Mouse (Mus musculus) heart, embryonic 14.5 days (tissue): ENCODE data around the gene Gphn. TPM values are rescaled to one million over a fixed set of nuclear protein-coding genes. Genes with fewer than 3 reads are reported as not detected.
"Not testable (repeated sequence)": the region's sequence is repeated elsewhere in the genome, so short reads cannot be mapped to it uniquely, and the experiment has no call there.

Experiments used
- ATAC-seq: fragments of 200-750 bp; cut with Nextera tagmentation; 2 replicates; pipeline ENCODE4 v1.8.0; 2017; ENCODE audit warnings: low read depth, moderate TSS enrichment; ENCODE audit not compliant: insufficient number of reproducible peaks, insufficient read depth, low FRiP score
- H3K27ac ChIP-seq, 2 experiments: fragments of 200-500 bp in 1 of 2; fragments of 300-500 bp in 1 of 2; sonication (generic) in 1 of 2; replicated peaks in 1 of 2; 2 replicates each; pipeline ENCODE4 v1.5.1; 2012 to 2014; ENCODE audit warnings: low read depth in 2 of 2, low read length in 2 of 2, control low read depth in 1 of 2, mild to moderate bottlenecking in 1 of 2, mixed read lengths in 1 of 2; ENCODE audit not compliant: control insufficient read depth in 1 of 2, insufficient read depth in 1 of 2
- H3K27me3 ChIP-seq: fragments of 300-500 bp; sonication (generic); 2 replicates; pipeline ENCODE4 v1.6.1; 2014; ENCODE audit warnings: mild to moderate bottlenecking, low read length, control low read depth; ENCODE audit not compliant: control insufficient read depth, insufficient read depth
- H3K36me3 ChIP-seq: fragments of 300-500 bp; sonication (generic); 2 replicates; pipeline ENCODE4 v1.6.1; 2014; ENCODE audit warnings: mild to moderate bottlenecking, control low read depth, low read length, mixed read lengths; ENCODE audit not compliant: control insufficient read depth, insufficient read depth
- H3K4me1 ChIP-seq, 2 experiments: fragments of 200-500 bp in 1 of 2; fragments of 300-500 bp in 1 of 2; sonication (generic) in 1 of 2; 2 replicates each; pipeline ENCODE4 v1.6.1; 2012 to 2014; ENCODE audit warnings: low read length in 2 of 2, control low read depth in 1 of 2, mixed read lengths in 1 of 2; ENCODE audit not compliant: control insufficient read depth in 2 of 2, insufficient read depth in 2 of 2
- H3K4me2 ChIP-seq: fragments of 300-500 bp; sonication (generic); 2 replicates; pipeline ENCODE4 v1.6.1; 2014; ENCODE audit warnings: mild to moderate bottlenecking, low read length
- H3K4me3 ChIP-seq, 2 experiments: fragments of 200-500 bp in 1 of 2; fragments of 300-500 bp in 1 of 2; sonication (generic) in 1 of 2; 2 replicates each; pipeline ENCODE4 v1.5.1; 2012 to 2014; ENCODE audit warnings: low read length in 2 of 2, mild to moderate bottlenecking in 2 of 2, control low read depth in 1 of 2, low read depth in 1 of 2, moderate library complexity in 1 of 2; ENCODE audit not compliant: control insufficient read depth in 1 of 2, insufficient read depth in 1 of 2
- H3K9ac ChIP-seq: fragments of 300-500 bp; sonication (generic); 2 replicates; pipeline ENCODE4 v1.6.1; 2014; ENCODE audit warnings: mild to moderate bottlenecking, low read length
- H3K9me3 ChIP-seq: fragments of 300-500 bp; sonication (generic); 2 replicates; pipeline ENCODE4 v1.6.1; 2016; ENCODE audit warnings: low read length, control low read depth; ENCODE audit not compliant: control insufficient read depth
- WGBS: fragments of 180-500 bp; shearing (Covaris S2); extraction: QIAGEN DNeasy Blood & Tissue Kit; methylation state at CpG from one replicate; pipeline ENCODE4 v1.1.7; 2014; 5-methylcytosine and 5-hydroxymethylcytosine counted together
- polyA plus RNA-seq: library from polyadenylated mRNA; unstranded; fragments of >200 nt; fragmentation: Nextera tagmentation; extraction: Ambion mirVana; gene quantifications from 2 replicates; pipeline ENCODE4 v1.2.1, GENCODE M21; 2014

The Gphn gene
- polyA plus RNA-seq, 1 experiment from 2014 or later: 17.1 TPM

- Histone ChIP-seq H3K9ac (no peak overlapping the region), H3K27me3 (no peaks in the 10 kb centered on the region), H3K4me3 (no peak overlapping the region), H3K4me2 (no peak overlapping the region), H3K36me3 (no peaks in the 10 kb centered on the region), H3K9me3 (no peaks in the 10 kb centered on the region), H3K27ac (no peak overlapping the region), H3K4me1 (no peaks in the 10 kb centered on the region)
- WGBS: 84% methylated on average over 2 of the region's 2 CpGs
- ATAC-seq: no peak
These were observed 130.3 kb downstream of the Gphn start for GRCm38 (mm10) chr12:78356472-78356871.

GRCm38 (mm10) chr12:78389267-78389666 lies 163.1 kb downstream of the Gphn start:
- no peaks in the 10 kb centered on the region for H3K36me3 ChIP-seq
- H3K9ac ChIP-seq: no peak overlapping the region
- no peaks in the 10 kb centered on the region for H3K9me3 ChIP-seq
- H3K27me3 ChIP-seq: no peaks in the 10 kb centered on the region
- no peak for ATAC-seq
- no peak overlapping the region for H3K4me3 ChIP-seq
- no peak overlapping the region for H3K27ac ChIP-seq
- H3K4me1 ChIP-seq: no peaks in the 10 kb centered on the region
- H3K4me2 ChIP-seq: no peak overlapping the region

GRCm38 (mm10) chr12:78395297-78395696 lies 169.1 kb downstream of the Gphn start:
- Histone ChIP-seq H3K27ac (no peak overlapping the region), H3K4me2 (no peak overlapping the region), H3K27me3 (no peaks in the 10 kb centered on the region), H3K4me3 (no peak overlapping the region), H3K9me3 (no peaks in the 10 kb centered on the region), H3K36me3 (no peaks in the 10 kb centered on the region), H3K9ac (no peak overlapping the region), H3K4me1 (no peaks in the 10 kb centered on the region)
- no peak for ATAC-seq
- 91% methylated on average over 1 of the region's 1 CpGs for WGBS

- H3K4me2 ChIP-seq, ATAC-seq, H3K9me3 ChIP-seq, H3K27ac ChIP-seq, H3K9ac ChIP-seq, H3K36me3 ChIP-seq, H3K27me3 ChIP-seq, H3K4me3 ChIP-seq, H3K4me1 ChIP-seq: not testable (repeated sequence)
- WGBS: 62% methylated on average over 7 of the region's 7 CpGs
These were observed 181.3 kb downstream of the Gphn start for GRCm38 (mm10) chr12:78407518-78407917.

- no peak overlapping the region for H3K4me2 ChIP-seq
- H3K9ac ChIP-seq: no peak overlapping the region
- no peak overlapping the region for H3K4me3 ChIP-seq
- 55% methylated on average over 1 of the region's 1 CpGs for WGBS
- no peak for ATAC-seq
- H3K27me3 ChIP-seq: no peaks in the 10 kb centered on the region
- no peaks in the 10 kb centered on the region for H3K4me1 ChIP-seq
- H3K27ac ChIP-seq: no peak overlapping the region
- H3K36me3 ChIP-seq: no peaks in the 10 kb centered on the region
- no peaks in the 10 kb centered on the region for H3K9me3 ChIP-seq
These were observed 296.0 kb downstream of the Gphn start for GRCm38 (mm10) chr12:78522176-78522575.

- H3K4me2 ChIP-seq: no peak overlapping the region
- no peaks in the 10 kb centered on the region for H3K4me1 ChIP-seq
- ATAC-seq: no peak
- H3K4me3 ChIP-seq: no peak overlapping the region
- 87% methylated on average over 5 of the region's 5 CpGs for WGBS
- H3K27ac ChIP-seq: no peak overlapping the region
- no peaks in the 10 kb centered on the region for H3K36me3 ChIP-seq
- H3K9ac ChIP-seq: no peak overlapping the region
- H3K27me3 ChIP-seq: no peaks in the 10 kb centered on the region
- H3K9me3 ChIP-seq: no peaks in the 10 kb centered on the region
These were observed 296.7 kb downstream of the Gphn start for GRCm38 (mm10) chr12:78522804-78523394.

GRCm38 (mm10) chr12:78537590-78537989 lies 311.4 kb downstream of the Gphn start:
- not testable (repeated sequence) for H3K27ac ChIP-seq, ATAC-seq, H3K27me3 ChIP-seq, H3K4me1 ChIP-seq, H3K4me2 ChIP-seq, H3K4me3 ChIP-seq, H3K9me3 ChIP-seq, H3K9ac ChIP-seq, H3K36me3 ChIP-seq

GRCm38 (mm10) chr12:78550913-78551312 lies 324.7 kb downstream of the Gphn start:
- H3K4me1 ChIP-seq: no peaks in the 10 kb centered on the region
- no peaks in the 10 kb centered on the region for H3K27me3 ChIP-seq
- no peak overlapping the region for H3K4me2 ChIP-seq
- no peaks in the 10 kb centered on the region for H3K36me3 ChIP-seq
- H3K4me3 ChIP-seq: no peak overlapping the region
- WGBS: 89% methylated on average over 2 of the region's 2 CpGs
- no peak overlapping the region for H3K27ac ChIP-seq
- H3K9ac ChIP-seq: no peak overlapping the region
- ATAC-seq: no peak
- H3K9me3 ChIP-seq: no peaks in the 10 kb centered on the region
